Mouse (Mus musculus): ENCODE data around the gene Hipk1. TPM values are rescaled to one million over a fixed set of nuclear protein-coding genes. Genes with fewer than 3 reads are reported as not detected.

The Hipk1 gene
- polyA plus RNA-seq, 1 experiment from 2014 or later: 11.0 TPM

DNA sequence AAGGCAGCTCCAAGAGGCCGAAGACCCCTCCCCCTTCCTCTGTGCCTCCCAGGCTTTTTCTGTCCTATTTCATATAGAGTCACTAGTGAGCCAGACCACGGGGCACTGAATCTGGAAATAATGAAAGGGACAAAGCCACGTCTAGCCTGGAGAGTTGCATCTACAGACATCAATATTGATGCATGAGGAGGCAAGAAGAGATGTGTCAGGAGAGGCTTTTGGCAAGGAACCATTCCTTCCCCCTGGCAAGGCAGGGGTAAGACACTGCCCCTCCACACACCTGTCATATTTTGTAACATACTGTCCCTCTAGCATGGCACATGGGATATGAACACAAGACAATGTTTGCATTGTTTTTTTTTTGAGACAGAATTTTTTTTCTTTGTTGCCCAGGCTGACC is 64.7 kb downstream of the Hipk1 start:
- no peak overlapping the region for H3K4me2 ChIP-seq (replicated peaks)
- no peaks in the 10 kb centered on the region for H3K27me3 ChIP-seq
- 41% methylated on average over 3 of the region's 3 CpGs for WGBS
- no peak for ATAC-seq (ENCODE audit: low FRiP score, low read depth)
- no peak overlapping the region for H3K9ac ChIP-seq
- no peaks in the 10 kb centered on the region for H3K9me3 ChIP-seq
- H3K27ac ChIP-seq: no peak overlapping the region
- peaks cover 7% of the 10 kb centered on the region; the same call in 1 of the 2 replicates for H3K4me1 ChIP-seq
- no peak overlapping the region for H3K4me3 ChIP-seq
- H3K36me3 ChIP-seq: no peaks in the 10 kb centered on the region

DNA sequence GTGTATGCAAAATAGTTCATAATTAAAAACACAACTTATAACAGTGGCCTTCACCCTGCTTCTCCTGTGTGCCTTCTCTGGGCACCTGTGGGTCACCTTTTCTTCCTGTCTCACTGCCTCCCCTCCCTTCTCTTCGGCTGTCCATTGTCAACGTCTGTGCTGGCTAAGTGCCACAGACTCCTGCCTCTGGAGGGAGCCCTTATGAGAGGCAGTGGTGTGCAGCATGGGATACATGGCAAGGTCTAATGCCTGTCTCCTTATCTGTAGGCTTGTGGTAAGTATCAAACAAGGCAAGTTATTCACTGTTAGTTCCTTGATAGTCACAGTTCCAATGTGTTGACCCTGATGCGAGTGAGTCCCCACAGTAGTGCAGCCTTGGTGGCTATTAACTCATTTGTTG is 67.2 kb downstream of the Hipk1 start:
- no peaks in the 10 kb centered on the region for H3K9me3 ChIP-seq
- H3K4me1 ChIP-seq: peaks cover 12% of the 10 kb centered on the region; the same call in 1 of the 2 replicates
- 66% methylated on average over 3 of the region's 3 CpGs for WGBS
- H3K27me3 ChIP-seq: no peaks in the 10 kb centered on the region
- no peak overlapping the region for H3K4me3 ChIP-seq
- H3K9ac ChIP-seq: no peak overlapping the region
- no peak for ATAC-seq (ENCODE audit: low FRiP score, low read depth)
- H3K27ac ChIP-seq: no peak overlapping the region
- no peaks in the 10 kb centered on the region for H3K36me3 ChIP-seq
- no peak overlapping the region for H3K4me2 ChIP-seq (replicated peaks)

DNA sequence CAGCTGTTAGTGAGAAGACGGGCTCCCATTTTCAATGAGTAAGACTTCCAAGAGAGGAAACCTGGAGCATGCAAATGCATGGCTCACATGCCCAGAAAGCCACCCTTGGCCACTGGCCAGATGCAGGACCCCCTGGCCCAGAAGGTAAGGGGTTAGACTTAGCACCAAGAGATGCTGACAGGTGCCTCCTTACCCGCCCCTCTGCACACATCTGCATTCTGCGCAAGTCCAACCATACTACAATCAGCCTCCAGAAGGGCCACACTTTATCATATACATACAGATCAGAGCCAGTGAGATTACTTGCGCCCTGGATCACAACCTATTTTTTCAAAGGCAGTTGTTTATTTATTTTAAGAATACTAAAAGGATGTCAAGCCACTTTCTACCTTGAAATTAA is 72.6 kb downstream of the Hipk1 start:
- no peak for ATAC-seq (ENCODE audit: low FRiP score, low read depth)
- Histone ChIP-seq H3K27ac (no peak overlapping the region), H3K4me1 (peaks cover 50% of the 10 kb centered on the region), H3K4me2 (replicated peaks) (no peak overlapping the region), H3K9me3 (no peaks in the 10 kb centered on the region), H3K9ac (no peak overlapping the region), H3K36me3 (no peaks in the 10 kb centered on the region), H3K27me3 (no peaks in the 10 kb centered on the region), H3K4me3 (no peak overlapping the region)
- 83% methylated on average over 4 of the region's 4 CpGs for WGBS

DNA sequence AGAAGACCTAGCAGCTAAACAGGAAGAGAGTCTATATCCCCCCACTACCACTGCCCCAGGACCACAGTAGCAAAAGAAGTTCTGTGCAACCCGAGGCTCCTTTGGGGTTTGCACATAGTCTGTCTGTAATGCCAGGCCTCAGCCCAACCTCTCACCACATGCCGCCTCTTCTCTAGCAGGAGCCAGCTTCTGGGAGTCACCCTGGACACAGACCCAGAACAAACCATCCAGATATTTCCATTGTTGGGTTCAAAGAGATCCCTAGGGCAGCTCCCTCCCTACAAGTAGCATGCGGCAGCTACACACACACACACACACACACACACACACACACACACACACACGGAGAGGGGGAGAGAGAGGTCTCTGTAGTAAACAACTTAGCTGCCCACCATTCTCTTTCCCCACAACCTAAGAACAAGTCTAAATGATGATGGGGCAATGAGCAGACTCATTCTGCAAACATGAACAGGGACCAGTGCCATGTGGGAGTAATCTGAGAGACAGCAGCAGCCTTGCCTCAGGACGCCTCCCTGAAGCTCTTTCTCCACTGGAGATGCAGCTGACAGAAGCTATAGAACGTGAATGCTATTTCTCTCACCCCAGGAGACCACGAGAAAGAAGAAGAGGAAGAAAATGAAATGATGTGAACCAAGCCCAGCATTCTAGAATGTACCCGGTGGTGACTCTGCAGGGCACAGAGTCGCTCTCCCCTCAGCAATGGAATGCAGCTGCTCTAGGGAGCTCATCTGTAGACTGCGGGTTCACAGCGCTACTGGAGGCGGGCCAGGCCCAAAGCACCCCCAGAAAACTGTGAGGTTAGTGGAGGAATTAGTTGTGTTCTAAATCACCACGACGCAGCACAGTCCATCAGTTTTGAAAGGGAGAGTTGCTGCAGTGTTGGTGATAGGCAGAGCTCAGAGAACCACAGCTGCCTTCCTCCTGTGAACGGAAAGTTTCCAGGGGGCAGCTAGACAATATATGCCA is 74.3 kb downstream of the Hipk1 start:
- H3K27me3 ChIP-seq: no peaks in the 10 kb centered on the region

DNA sequence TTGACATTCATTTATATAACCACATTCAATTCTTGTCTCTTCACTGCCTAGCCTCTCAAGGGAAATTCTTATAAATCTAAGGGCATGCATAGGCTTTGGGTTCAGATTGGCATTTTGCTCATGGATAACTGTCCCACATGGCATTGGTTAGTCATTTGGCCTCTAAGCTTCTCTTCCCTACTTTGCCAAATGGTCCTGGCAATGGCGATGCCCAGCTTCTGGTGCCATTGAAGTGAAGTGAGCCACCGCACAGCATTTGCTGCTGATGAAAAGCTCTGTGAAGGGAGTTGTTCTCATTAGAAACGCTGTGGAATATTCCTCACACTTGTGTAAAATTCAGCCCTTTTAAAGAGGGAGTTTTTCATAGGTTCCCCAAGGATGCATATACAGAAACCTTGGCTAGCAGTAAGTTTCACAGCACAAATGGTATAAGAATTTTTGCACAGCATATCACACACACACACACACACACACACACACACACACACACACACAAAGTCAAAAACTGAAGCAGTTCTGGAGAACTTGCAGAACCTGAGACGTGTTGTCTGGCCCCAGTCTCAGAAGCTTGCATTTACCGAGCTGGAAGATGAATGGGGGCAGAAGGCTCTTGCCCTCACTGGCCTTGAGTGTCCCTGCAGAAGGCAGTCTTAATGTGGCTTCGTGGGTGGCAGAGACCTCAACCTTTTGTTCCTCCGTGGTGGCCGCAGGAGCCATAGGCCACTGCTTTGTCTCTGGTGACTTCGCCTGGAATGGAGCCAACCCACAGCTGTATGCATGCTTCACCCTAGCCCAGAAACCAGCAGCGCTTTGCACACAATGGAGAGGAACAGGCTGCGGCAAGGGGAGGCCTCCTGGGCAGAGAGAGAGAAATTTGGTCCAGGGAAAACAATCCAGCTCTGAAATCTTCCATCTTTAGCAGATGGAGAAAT is 75.3 kb downstream of the Hipk1 start:
- H3K36me3 ChIP-seq: no peaks in the 10 kb centered on the region
- no peaks in the 10 kb centered on the region for H3K27me3 ChIP-seq
- peak overlapping the region; percentile 85 for H3K27ac ChIP-seq
- no peaks in the 10 kb centered on the region for H3K9me3 ChIP-seq
- H3K4me2 ChIP-seq (replicated peaks): peak overlapping the region; percentile 26; the same call in 1 of the 2 replicates
- H3K4me3 ChIP-seq: no peak overlapping the region
- H3K4me1 ChIP-seq: peaks cover 50% of the 10 kb centered on the region
- WGBS: 33% methylated on average over 11 of the region's 11 CpGs
- H3K9ac ChIP-seq: no peak overlapping the region
- peak; percentile 74 for ATAC-seq (ENCODE audit: low FRiP score, low read depth)

More for the DNA sequence above, 74.3 kb downstream of the Hipk1 start:
- Histone ChIP-seq H3K36me3 (no peaks in the 10 kb centered on the region), H3K9ac (no peak overlapping the region), H3K9me3 (no peaks in the 10 kb centered on the region), H3K4me3 (no peak overlapping the region), H3K4me2 (replicated peaks) (no peak overlapping the region), H3K4me1 (peaks cover 50% of the 10 kb centered on the region), H3K27ac (peak overlapping the region; percentile 85)
- WGBS: 42% methylated on average over 15 of the region's 15 CpGs
- peak; percentile 40 for ATAC-seq (ENCODE audit: low FRiP score, low read depth)

DNA sequence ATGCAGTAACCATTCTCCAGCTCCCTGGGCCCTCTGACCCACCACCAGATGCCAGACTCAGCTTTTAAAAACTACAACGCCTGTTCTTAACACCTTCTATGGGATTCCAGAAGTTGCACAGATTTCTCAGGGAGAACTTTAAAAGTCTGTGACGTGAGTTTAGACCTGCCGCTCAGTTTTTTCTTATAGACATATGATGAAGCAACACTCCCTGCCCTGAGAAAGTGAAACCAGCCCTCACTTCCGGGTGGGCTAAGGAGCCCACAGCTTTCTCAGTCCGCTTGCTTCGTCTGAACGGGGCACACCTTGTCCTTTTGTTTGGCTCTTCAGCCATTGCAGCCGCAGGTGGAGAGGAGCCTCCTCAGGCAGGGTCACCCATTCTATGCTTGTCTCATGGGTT is 76.4 kb downstream of the Hipk1 start:
- Histone ChIP-seq H3K9me3 (no peaks in the 10 kb centered on the region), H3K27me3 (no peaks in the 10 kb centered on the region), H3K4me1 (peaks cover 50% of the 10 kb centered on the region), H3K4me3 (no peak overlapping the region), H3K27ac (no peak overlapping the region), H3K4me2 (replicated peaks) (no peak overlapping the region), H3K36me3 (no peaks in the 10 kb centered on the region), H3K9ac (no peak overlapping the region)
- WGBS: 66% methylated on average over 8 of the region's 8 CpGs
- ATAC-seq (ENCODE audit: low FRiP score, low read depth): no peak

DNA sequence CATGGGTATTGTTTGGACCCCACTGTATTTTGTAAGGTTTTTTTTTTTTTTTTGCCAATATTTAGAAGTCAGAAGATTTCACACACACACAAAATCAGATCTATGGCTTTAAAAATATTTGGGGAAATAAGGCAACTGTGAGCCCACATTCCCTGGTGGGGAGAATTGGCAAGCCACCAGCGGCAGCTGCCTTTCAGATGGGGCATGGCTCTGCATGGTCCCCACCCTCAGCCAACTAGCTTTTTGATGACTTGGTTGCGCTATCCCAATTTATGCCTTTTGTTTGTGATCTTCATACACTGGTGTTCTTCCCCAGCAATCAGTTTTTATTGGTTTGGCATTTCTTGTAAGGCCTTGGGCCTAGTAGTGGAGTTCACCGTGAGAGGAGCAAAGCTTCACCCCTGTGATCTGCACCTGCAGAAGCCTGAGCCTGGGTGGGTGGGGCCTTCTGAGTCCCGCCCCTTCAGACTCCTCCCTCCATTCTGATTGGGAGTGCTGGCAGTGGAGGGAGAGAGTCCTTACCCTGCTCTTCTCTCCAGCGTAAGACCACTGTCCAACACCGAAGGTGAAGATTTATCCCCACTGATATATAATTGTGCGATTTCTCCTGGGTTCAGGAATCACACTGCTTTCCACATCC is 77.0 kb downstream of the Hipk1 start:
- no peaks in the 10 kb centered on the region for H3K27me3 ChIP-seq
- H3K4me3 ChIP-seq: no peak overlapping the region
- no peaks in the 10 kb centered on the region for H3K9me3 ChIP-seq
- no peak overlapping the region for H3K9ac ChIP-seq
- H3K4me1 ChIP-seq: peaks cover 47% of the 10 kb centered on the region
- no peak overlapping the region for H3K27ac ChIP-seq
- ATAC-seq (ENCODE audit: low FRiP score, low read depth): no peak
- no peaks in the 10 kb centered on the region for H3K36me3 ChIP-seq
- 67% methylated on average over 7 of the region's 7 CpGs for WGBS
- H3K4me2 ChIP-seq (replicated peaks): no peak overlapping the region

DNA sequence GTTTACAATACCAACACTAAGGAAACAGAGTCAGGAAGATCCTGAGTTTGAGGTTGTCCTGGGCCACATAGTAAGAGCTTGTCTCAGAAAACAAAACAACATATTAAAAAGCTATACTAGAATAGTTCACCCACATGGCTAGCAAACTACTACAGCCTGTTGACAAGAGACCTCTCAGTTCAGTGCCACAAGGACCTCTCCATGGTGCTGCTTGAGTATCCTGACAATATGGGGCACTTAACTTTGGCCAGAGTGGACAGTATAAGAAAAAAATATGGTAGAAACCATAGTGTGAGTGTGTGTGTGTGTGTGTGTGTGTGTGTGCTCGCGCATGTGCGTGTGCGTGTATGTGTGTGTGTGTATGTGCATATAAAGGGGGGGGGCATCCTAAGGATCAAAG is 79.2 kb downstream of the Hipk1 start:
- H3K4me3 ChIP-seq: no peak overlapping the region
- peaks cover 30% of the 10 kb centered on the region for H3K4me1 ChIP-seq
- H3K9ac ChIP-seq: no peak overlapping the region
- H3K36me3 ChIP-seq: no peaks in the 10 kb centered on the region
- no peaks in the 10 kb centered on the region for H3K27me3 ChIP-seq
- no peak overlapping the region for H3K27ac ChIP-seq
- 91% methylated on average over 4 of the region's 4 CpGs for whole genome bisulfite sequencing
- H3K4me2 ChIP-seq (replicated peaks): no peak overlapping the region
- no peak for ATAC-seq (ENCODE audit: low FRiP score, low read depth)
- H3K9me3 ChIP-seq: no peaks in the 10 kb centered on the region

DNA sequence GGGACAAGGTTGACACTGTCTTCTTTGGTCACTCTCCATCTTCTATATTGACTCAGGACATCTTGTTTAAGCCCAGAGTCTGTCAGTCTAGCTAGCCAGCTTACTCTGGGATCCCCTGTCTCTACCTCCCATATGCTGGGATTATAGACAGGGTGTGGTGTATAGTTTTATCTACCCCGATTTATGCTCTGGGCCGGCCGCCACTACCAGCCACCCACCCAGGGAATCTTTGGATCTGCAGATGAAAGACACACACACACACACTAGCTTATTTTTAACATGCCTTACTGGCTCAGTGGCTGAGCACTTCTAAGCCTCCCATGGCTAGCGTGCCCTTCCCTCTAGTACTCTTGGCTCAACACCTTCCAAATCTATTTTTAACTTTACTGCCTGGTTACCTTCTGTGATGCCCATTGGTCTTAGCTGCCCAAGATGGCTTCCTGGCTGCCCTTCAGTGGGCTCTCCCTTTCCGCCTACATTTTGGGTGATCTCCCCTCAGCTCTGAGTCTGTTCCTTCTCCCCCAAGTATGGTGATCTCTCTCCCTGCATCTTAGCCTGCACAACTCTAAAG is 81.8 kb downstream of the Hipk1 start:
- Histone ChIP-seq H3K27me3 (no peaks in the 10 kb centered on the region), H3K4me2 (replicated peaks) (no peak overlapping the region), H3K27ac (no peak overlapping the region), H3K4me3 (no peak overlapping the region), H3K36me3 (no peaks in the 10 kb centered on the region), H3K9ac (no peak overlapping the region), H3K4me1 (peaks cover 9% of the 10 kb centered on the region; the same call in 1 of the 2 replicates), H3K9me3 (no peaks in the 10 kb centered on the region)
- 95% methylated on average over 5 of the region's 5 CpGs for WGBS
- no peak for ATAC-seq (ENCODE audit: low FRiP score, low read depth)

DNA sequence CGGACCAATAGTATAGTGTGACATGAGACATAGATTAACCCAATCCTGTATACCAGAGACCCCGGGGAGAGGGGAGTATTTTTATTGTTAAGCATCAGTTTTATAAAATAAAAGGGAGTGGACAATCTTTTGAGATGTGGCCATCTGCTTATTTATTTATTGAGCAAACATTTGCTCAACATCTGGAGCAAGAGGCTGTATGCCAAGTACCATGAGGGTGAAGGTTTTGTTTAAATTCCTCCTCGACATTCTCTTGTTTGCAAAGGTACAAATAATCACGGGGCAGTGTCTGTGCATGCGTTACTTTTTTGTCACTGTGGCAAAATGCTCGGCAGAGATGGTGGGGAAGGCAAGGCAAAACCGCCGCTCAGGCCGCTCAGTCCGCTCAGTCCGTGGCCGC is 85.9 kb downstream of the Hipk1 start:
- WGBS: 86% methylated on average over 12 of the region's 12 CpGs
- no peak for ATAC-seq (ENCODE audit: low FRiP score, low read depth)
- H3K4me1 ChIP-seq: peaks cover 5% of the 10 kb centered on the region; the same call in 1 of the 2 replicates
- H3K9me3 ChIP-seq: no peaks in the 10 kb centered on the region
- H3K27me3 ChIP-seq: no peaks in the 10 kb centered on the region
- no peak overlapping the region for H3K9ac ChIP-seq
- no peaks in the 10 kb centered on the region for H3K36me3 ChIP-seq
- no peak overlapping the region for H3K4me3 ChIP-seq
- H3K27ac ChIP-seq: no peak overlapping the region
- no peak overlapping the region for H3K4me2 ChIP-seq (replicated peaks)

DNA sequence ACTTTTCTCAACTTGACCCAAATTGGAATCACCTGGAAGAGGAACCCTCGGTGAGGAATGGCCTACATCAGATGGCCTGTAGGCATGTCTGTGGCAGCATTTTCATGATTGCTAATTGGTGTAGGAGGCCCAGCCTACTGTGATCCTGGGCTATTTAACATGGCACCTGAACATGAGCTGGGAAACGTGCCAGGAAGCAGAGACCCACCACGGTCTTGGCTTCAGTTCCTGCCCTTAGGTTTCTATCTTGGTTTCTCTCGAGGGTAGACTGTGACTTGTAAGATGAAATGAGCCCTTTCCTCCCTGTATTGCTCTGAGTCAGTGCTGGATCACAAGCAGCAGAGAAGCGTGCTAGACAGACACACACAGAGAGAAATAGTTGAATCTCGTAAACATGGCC is 86.7 kb downstream of the Hipk1 start:
- WGBS: 55% methylated on average over 6 of the region's 6 CpGs
- Histone ChIP-seq H3K4me2 (replicated peaks) (no peak overlapping the region), H3K36me3 (no peaks in the 10 kb centered on the region), H3K9me3 (no peaks in the 10 kb centered on the region), H3K27me3 (no peaks in the 10 kb centered on the region), H3K27ac (no peak overlapping the region), H3K4me3 (no peak overlapping the region), H3K4me1 (peaks cover 5% of the 10 kb centered on the region; the same call in 1 of the 2 replicates), H3K9ac (no peak overlapping the region)
- ATAC-seq (ENCODE audit: low FRiP score, low read depth): no peak

Data from limb, embryonic 13.5 days (tissue).